Mouse (Mus musculus) heart, adult 2 months (tissue): ENCODE results near the gene Myo9a. TPM values are rescaled to one million over a fixed set of nuclear protein-coding genes. Genes with fewer than 3 reads are reported as not detected.
"Not testable (repeated sequence)": the region's sequence is repeated elsewhere in the genome, so short reads cannot be mapped to it uniquely, and the experiment has no call there.

Source experiments
- DNase-seq, 2 experiments: peaks; one replicate each; pipeline ENCODE4 v3.0.0; 2021
- H3K27ac ChIP-seq: fragments of 200-600 bp; 2 replicates; pipeline ENCODE4 v1.8.1; 2022
- H3K27me3 ChIP-seq: fragments of 200-500 bp; 2 replicates; pipeline ENCODE4 v1.6.1; 2012; ENCODE audit warnings: mild to moderate bottlenecking, low read length, inconsistent platforms, mixed read lengths; ENCODE audit not compliant: control insufficient read depth, insufficient read depth
- H3K36me3 ChIP-seq: fragments of 200-500 bp; 2 replicates; pipeline ENCODE4 v1.6.1; 2012; ENCODE audit warnings: low read length, inconsistent platforms; ENCODE audit not compliant: control insufficient read depth, insufficient read depth
- H3K4me1 ChIP-seq: fragments of 200-500 bp; 2 replicates; pipeline ENCODE4 v1.6.1; 2011; ENCODE audit warnings: low read length; ENCODE audit not compliant: control insufficient read depth, insufficient read depth
- H3K4me3 ChIP-seq: fragments of 200-600 bp; 2 replicates; pipeline ENCODE4 v1.8.1; 2022
- H3K79me2 ChIP-seq: fragments of 200-500 bp; replicated peaks from 2 replicates; pipeline ENCODE4 v1.6.1; 2012; ENCODE audit warnings: mild to moderate bottlenecking, inconsistent platforms, low read length, moderate library complexity, mixed read lengths; ENCODE audit not compliant: control insufficient read depth, insufficient read depth
- H3K9ac ChIP-seq: fragments of 200-500 bp; 2 replicates; pipeline ENCODE4 v1.6.1; 2012; ENCODE audit warnings: low read depth, mild to moderate bottlenecking, control low read depth, inconsistent platforms, low read length, mixed read lengths
- CTCF ChIP-seq: fragments of 200-600 bp; IDR thresholded peaks from 2 replicates; pipeline ENCODE4 v1.8.1; 2022; ENCODE audit warnings: antibody characterized with exemption, mild to moderate bottlenecking, moderate library complexity
- EP300 ChIP-seq: fragments of 200-500 bp; IDR thresholded peaks from 2 replicates; pipeline ENCODE4 v1.6.1; 2011; ENCODE audit warnings: low read depth, low read length, control low read depth; ENCODE audit not compliant: insufficient read depth
- POLR2A ChIP-seq: fragments of 200-500 bp; IDR thresholded peaks from 2 replicates; pipeline ENCODE4 v1.6.1; 2011; ENCODE audit warnings: mild to moderate bottlenecking, low read depth, low read length, control low read depth; ENCODE audit not compliant: insufficient read depth
- WGBS: fragments of 180-500 bp; shearing (Covaris S2); methylation state at CpG from one replicate; pipeline ENCODE4 v1.1.7; 2018; 5-methylcytosine and 5-hydroxymethylcytosine counted together
- intact Hi-C: fragments of 180-260 bp; cut with DNase I; formaldehyde crosslinking; loops from one replicate; pipeline ENCODE4 v1.15.1; 2025
- polyA plus RNA-seq: library from polyadenylated mRNA; depleted of rRNA; stranded (reverse); fragments of >200 nt; gene quantifications from 2 replicates; pipeline ENCODE4 v1.2.3, GENCODE M21; 2012
- total RNA-seq, 2 experiments: library from RNA; stranded (reverse); gene quantifications; 2 replicates each; pipeline ENCODE4 v1.2.3; 2021

Gene Myo9a
- total and polyA plus RNA-seq, 3 experiments, result 1.9 to 13.1 (median 11.0) TPM

GRCm38 (mm10) chr9:59930248-59930647 lies 179.6 kb downstream of the Myo9a start:
- Histone ChIP-seq H3K27me3 (no peaks in the 10 kb centered on the region), H3K9ac (no peak overlapping the region), H3K4me3 (no peak overlapping the region), H3K36me3 (peaks cover 4% of the 10 kb centered on the region), H3K79me2 (no peaks in the 10 kb centered on the region), H3K27ac (no peak overlapping the region), H3K4me1 (no peaks in the 10 kb centered on the region)
- 80% methylated on average over 3 of the region's 3 CpGs for WGBS
- no peak for TF ChIP-seq POLR2A
- no peak for TF ChIP-seq CTCF
- no peak for TF ChIP-seq EP300
- DNase-seq, result no peak
- intact Hi-C loops, result no loop called here

DNA sequence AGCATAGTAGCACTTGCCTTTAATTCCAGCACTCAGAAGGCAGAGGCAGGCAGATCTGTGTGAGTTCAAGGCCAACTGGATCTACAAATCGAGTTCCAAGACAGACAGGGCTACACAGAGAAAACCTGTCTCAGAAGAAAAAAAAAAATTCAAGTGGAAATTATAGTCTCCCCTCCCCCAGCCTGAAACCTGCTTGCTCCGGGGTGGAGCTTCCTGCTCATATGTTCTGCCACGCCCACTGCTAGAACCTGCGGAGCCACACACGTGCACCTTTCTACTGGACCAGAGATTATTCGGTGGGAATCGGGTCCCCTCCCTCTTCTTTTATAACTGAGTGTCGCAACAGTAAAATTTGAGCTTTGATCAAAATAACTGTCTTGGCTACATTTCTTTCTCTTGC lies 185.2 kb downstream of the Myo9a start:
- H3K9ac ChIP-seq, H3K27ac ChIP-seq, H3K4me3 ChIP-seq, H3K79me2 ChIP-seq, H3K4me1 ChIP-seq, H3K36me3 ChIP-seq, DNase-seq, H3K27me3 ChIP-seq, intact Hi-C loops: not testable (repeated sequence)
- 78% methylated on average over 8 of the region's 8 CpGs for WGBS

- H3K79me2 ChIP-seq, result no peaks in the 10 kb centered on the region
- no peaks in the 10 kb centered on the region for H3K36me3 ChIP-seq
- H3K4me3 ChIP-seq, result no peak overlapping the region
- 90% methylated on average over 8 of the region's 8 CpGs for WGBS
- no peak for DNase-seq
- H3K27me3 ChIP-seq, result no peaks in the 10 kb centered on the region
- no peak overlapping the region for H3K27ac ChIP-seq
- no peak overlapping the region for H3K9ac ChIP-seq
- no peak for TF ChIP-seq EP300
- TF ChIP-seq POLR2A, result no peak
- no peak for TF ChIP-seq CTCF
- intact Hi-C loops, result no loop called here
- peaks cover 4% of the 10 kb centered on the region for H3K4me1 ChIP-seq
Observed at GRCm38 (mm10) chr9:59938529-59938928, 187.8 kb downstream of the Myo9a start.

- Histone ChIP-seq H3K4me1 (peaks cover 4% of the 10 kb centered on the region), H3K4me3 (no peak overlapping the region)
- WGBS, result 38% methylated on average over 2 of the region's 2 CpGs
Observed at GRCm38 (mm10) chr9:59939691-59940090, 189.0 kb downstream of the Myo9a start.

GRCm38 (mm10) chr9:59940913-59941884 lies 190.5 kb downstream of the Myo9a start:
- H3K4me3 ChIP-seq, result no peak overlapping the region
- H3K36me3 ChIP-seq, result no peaks in the 10 kb centered on the region
- no peak overlapping the region for H3K27ac ChIP-seq
- H3K79me2 ChIP-seq, result no peaks in the 10 kb centered on the region
- H3K9ac ChIP-seq, result no peak overlapping the region
- 58% methylated on average over 11 of the region's 12 CpGs for WGBS
- no peak for DNase-seq
- no peak for TF ChIP-seq CTCF
- TF ChIP-seq EP300, result no peak
- TF ChIP-seq POLR2A, result no peak
- intact Hi-C loops, result no loop called here
- peaks cover 4% of the 10 kb centered on the region for H3K4me1 ChIP-seq
- no peaks in the 10 kb centered on the region for H3K27me3 ChIP-seq

More at GRCm38 (mm10) chr9:59939691-59940090, 189.0 kb downstream of the Myo9a start:
- H3K27ac ChIP-seq, result no peak overlapping the region
- H3K9ac ChIP-seq, result no peak overlapping the region
- no peaks in the 10 kb centered on the region for H3K79me2 ChIP-seq
- TF ChIP-seq POLR2A, result no peak
- TF ChIP-seq EP300, result no peak
- no peak for TF ChIP-seq CTCF
- intact Hi-C loops, result no loop called here
- H3K27me3 ChIP-seq, result no peaks in the 10 kb centered on the region
- H3K36me3 ChIP-seq, result no peaks in the 10 kb centered on the region
- DNase-seq, result no peak

DNA sequence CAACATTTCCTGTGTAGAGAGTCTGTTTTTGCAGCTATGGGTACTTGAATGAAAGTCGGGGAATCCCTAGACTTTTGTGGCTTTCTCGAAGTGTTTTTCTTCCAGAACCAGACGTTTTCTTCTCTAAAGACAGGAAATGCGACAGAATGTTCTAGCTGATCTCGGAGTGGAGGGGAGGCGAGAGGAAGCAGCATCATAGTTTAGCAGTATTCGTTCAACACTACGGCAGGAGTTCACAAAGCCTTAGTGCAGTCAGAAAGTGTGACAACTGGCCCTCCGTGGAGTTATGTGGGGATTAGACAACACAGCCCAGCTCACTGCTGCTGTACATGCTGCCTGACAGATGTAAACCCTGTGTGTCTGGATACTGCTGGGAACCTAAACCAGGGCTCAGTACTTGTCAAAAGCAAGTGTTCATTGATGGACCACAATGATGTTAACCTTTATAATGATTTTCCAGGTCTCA lies 191.2 kb downstream of the Myo9a start:
- no peak overlapping the region for H3K4me3 ChIP-seq
- H3K27me3 ChIP-seq, result no peaks in the 10 kb centered on the region
- no peak overlapping the region for H3K27ac ChIP-seq
- DNase-seq, result no peak
- peaks cover 4% of the 10 kb centered on the region for H3K4me1 ChIP-seq
- no peak overlapping the region for H3K9ac ChIP-seq
- no peaks in the 10 kb centered on the region for H3K79me2 ChIP-seq
- WGBS, result 24% methylated on average over 9 of the region's 9 CpGs
- TF ChIP-seq CTCF (no peak), EP300 (no peak), POLR2A (no peak)
- no peaks in the 10 kb centered on the region for H3K36me3 ChIP-seq
- intact Hi-C loops, result no loop called here
